Mouse (Mus musculus) spleen, adult 2 months (tissue): ENCODE results near the gene St6galnac3. TPM values are rescaled to one million over a fixed set of nuclear protein-coding genes. Genes with fewer than 3 reads are reported as not detected.

ENCODE experiments used
- DNase-seq, 2 experiments: peaks; one replicate each; pipeline versions ENCODE4 v3.0.0 to v3.0.0-alpha.2; 2012 to 2021; ENCODE audit warnings: low spot score in 2 of 2, low read depth in 1 of 2
- H3K27ac ChIP-seq: fragments of 200-500 bp; 2 replicates; pipeline ENCODE4 v1.5.1; 2012; ENCODE audit warnings: low read length, inconsistent platforms; ENCODE audit not compliant: insufficient read depth
- H3K27me3 ChIP-seq: fragments of 200-500 bp; 2 replicates; pipeline ENCODE4 v1.6.1; 2012; ENCODE audit warnings: mild to moderate bottlenecking, moderate library complexity, low read length, inconsistent platforms; ENCODE audit not compliant: control insufficient read depth, insufficient read depth
- H3K36me3 ChIP-seq: fragments of 200-500 bp; 2 replicates; pipeline ENCODE4 v1.6.1; 2012; ENCODE audit warnings: mild to moderate bottlenecking, low read length, inconsistent platforms; ENCODE audit not compliant: control insufficient read depth, insufficient read depth
- H3K4me1 ChIP-seq: fragments of 200-500 bp; 2 replicates; pipeline ENCODE4 v1.6.1; 2011; ENCODE audit warnings: inconsistent platforms; ENCODE audit not compliant: control insufficient read depth, insufficient read depth, insufficient read length
- H3K4me3 ChIP-seq: fragments of 200-500 bp; 2 replicates; pipeline ENCODE4 v1.5.1; 2011; ENCODE audit warnings: mild to moderate bottlenecking, inconsistent platforms; ENCODE audit not compliant: insufficient read depth, insufficient read length; ENCODE audit errors: extremely low read depth
- CTCF ChIP-seq: fragments of 200-500 bp; IDR thresholded peaks from 2 replicates; pipeline ENCODE4 v1.5.1; 2011; ENCODE audit warnings: mild to moderate bottlenecking, inconsistent platforms; ENCODE audit not compliant: insufficient read depth, insufficient read length, insufficient replicate concordance; ENCODE audit errors: extremely low read depth
- POLR2A ChIP-seq: fragments of 200-500 bp; IDR thresholded peaks from 2 replicates; pipeline ENCODE4 v1.6.1; 2011; ENCODE audit warnings: low read depth, low read length, inconsistent platforms
- WGBS: fragments of 180-500 bp; shearing (Covaris S2); methylation state at CpG from one replicate; pipeline ENCODE4 v1.1.7; 2018; 5-methylcytosine and 5-hydroxymethylcytosine counted together
- polyA plus RNA-seq: library from polyadenylated mRNA; depleted of rRNA; stranded (reverse); fragments of >200 nt; gene quantifications from 2 replicates; pipeline ENCODE4 v1.2.3, GENCODE M21; 2012

St6galnac3 gene
- polyA plus RNA-seq, 1 experiment: 3.0 TPM

GRCm38 (mm10) chr3:153645803-153646202 lies 79.2 kb downstream of the St6galnac3 start:
- DNase-seq: no peak
- 67% methylated on average over 7 of the region's 7 CpGs for WGBS

GRCm38 (mm10) chr3:153643822-153644519 lies 81.0 kb downstream of the St6galnac3 start:
- Histone ChIP-seq H3K36me3 (no peaks in the 10 kb centered on the region), H3K4me3 (no peak overlapping the region), H3K27ac (no peak overlapping the region), H3K27me3 (no peaks in the 10 kb centered on the region), H3K4me1 (no peaks in the 10 kb centered on the region)
- WGBS: 94% methylated on average over 20 of the region's 20 CpGs
- DNase-seq: no peak
- no peak for TF ChIP-seq POLR2A

More at GRCm38 (mm10) chr3:153645803-153646202, 79.2 kb downstream of the St6galnac3 start:
- Histone ChIP-seq H3K27ac (no peak overlapping the region), H3K36me3 (no peaks in the 10 kb centered on the region), H3K27me3 (no peaks in the 10 kb centered on the region), H3K4me1 (no peaks in the 10 kb centered on the region), H3K4me3 (no peak overlapping the region)
- TF ChIP-seq POLR2A: no peak
- TF ChIP-seq CTCF: no peak

GRCm38 (mm10) chr3:153642826-153643225 lies 82.1 kb downstream of the St6galnac3 start:
- 94% methylated on average over 14 of the region's 14 CpGs for WGBS
- Histone ChIP-seq H3K36me3 (no peaks in the 10 kb centered on the region), H3K27me3 (no peaks in the 10 kb centered on the region), H3K4me1 (no peaks in the 10 kb centered on the region), H3K27ac (no peak overlapping the region), H3K4me3 (no peak overlapping the region)
- DNase-seq: no peak
- TF ChIP-seq CTCF (no peak), POLR2A (no peak)

- no peaks in the 10 kb centered on the region for H3K4me1 ChIP-seq
- H3K36me3 ChIP-seq: no peaks in the 10 kb centered on the region
- DNase-seq: no peak
- 94% methylated on average over 5 of the region's 5 CpGs for WGBS
- no peaks in the 10 kb centered on the region for H3K27me3 ChIP-seq
- H3K27ac ChIP-seq: no peak overlapping the region
- no peak overlapping the region for H3K4me3 ChIP-seq
- TF ChIP-seq CTCF (no peak), POLR2A (no peak)
Observed at GRCm38 (mm10) chr3:153641805-153642204, 83.2 kb downstream of the St6galnac3 start.

GRCm38 (mm10) chr3:153637336-153637735 lies 87.6 kb downstream of the St6galnac3 start:
- Histone ChIP-seq H3K27me3 (no peaks in the 10 kb centered on the region), H3K27ac (no peak overlapping the region), H3K4me3 (no peak overlapping the region), H3K36me3 (no peaks in the 10 kb centered on the region), H3K4me1 (no peaks in the 10 kb centered on the region)
- WGBS: 100% methylated on average over 1 of the region's 1 CpGs
- no peak for TF ChIP-seq CTCF
- TF ChIP-seq POLR2A: no peak
- no peak for DNase-seq

GRCm38 (mm10) chr3:153636804-153637153 lies 88.2 kb downstream of the St6galnac3 start:
- Histone ChIP-seq H3K36me3 (no peaks in the 10 kb centered on the region), H3K27ac (no peak overlapping the region), H3K4me3 (no peak overlapping the region), H3K27me3 (no peaks in the 10 kb centered on the region), H3K4me1 (no peaks in the 10 kb centered on the region)
- 79% methylated on average over 7 of the region's 7 CpGs for WGBS
- TF ChIP-seq CTCF (no peak), POLR2A (no peak)
- DNase-seq: no peak

- TF ChIP-seq POLR2A (no peak), CTCF (no peak)
- no peak overlapping the region for H3K27ac ChIP-seq
- H3K4me3 ChIP-seq: no peak overlapping the region
- no peak for DNase-seq
- no peaks in the 10 kb centered on the region for H3K36me3 ChIP-seq
- no peaks in the 10 kb centered on the region for H3K4me1 ChIP-seq
- WGBS: 43% methylated on average over 2 of the region's 2 CpGs
- H3K27me3 ChIP-seq: no peaks in the 10 kb centered on the region
Observed at GRCm38 (mm10) chr3:153636094-153636803, 88.7 kb downstream of the St6galnac3 start.
